Mouse (Mus musculus): Measurements from ENCODE around the gene Rita1. TPM values are rescaled to one million over a fixed set of nuclear protein-coding genes. Genes with fewer than 3 reads are reported as not detected.

The Rita1 gene
- polyA plus RNA-seq, 1 experiment from 2014 or later = 13.1 TPM

Other genes with a start within 250 kb of the Rita1 start
- gene Lhx5, start 180.9 kb downstream of the Rita1 start, polyA plus RNA-seq (2014; fragmentation: Nextera tagmentation; extraction: Ambion mirVana) = 0.05 TPM in 1 of 2 replicates, not detected in the other
- gene Sdsl, start 139.8 kb downstream of the Rita1 start, polyA plus RNA-seq (2014; fragmentation: Nextera tagmentation; extraction: Ambion mirVana) = 2.3 and 2.5 TPM in 2 replicates
- not detected in 2 replicates for gene Sds, start 136.1 kb downstream of the Rita1 start, polyA plus RNA-seq (2014; fragmentation: Nextera tagmentation; extraction: Ambion mirVana)
- 32.8 and 35.1 TPM in 2 replicates for gene Plbd2, start 109.0 kb downstream of the Rita1 start, polyA plus RNA-seq (2014; fragmentation: Nextera tagmentation; extraction: Ambion mirVana)
- 5.1 and 5.5 TPM in 2 replicates for gene Slc8b1, start 101.4 kb downstream of the Rita1 start, polyA plus RNA-seq (2014; fragmentation: Nextera tagmentation; extraction: Ambion mirVana)
- gene Tpcn1, start 23.9 kb downstream of the Rita1 start, polyA plus RNA-seq (2014; fragmentation: Nextera tagmentation; extraction: Ambion mirVana) = 27.4 and 29.7 TPM in 2 replicates
- gene Iqcd, start 23.6 kb downstream of the Rita1 start, polyA plus RNA-seq (2014; fragmentation: Nextera tagmentation; extraction: Ambion mirVana) = 1.3 and 1.5 TPM in 2 replicates
- 46.7 and 47.0 TPM in 2 replicates for gene Ddx54, start 150 bp upstream of the Rita1 start, polyA plus RNA-seq (2014; fragmentation: Nextera tagmentation; extraction: Ambion mirVana)
- gene Cfap73, start 21.6 kb upstream of the Rita1 start, polyA plus RNA-seq (2014; fragmentation: Nextera tagmentation; extraction: Ambion mirVana) = not detected in 2 replicates
- 0.25 and 0.32 TPM in 2 replicates for gene Rasal1, start 36.2 kb upstream of the Rita1 start, polyA plus RNA-seq (2014; fragmentation: Nextera tagmentation; extraction: Ambion mirVana)
- 0.23 and 1.1 TPM in 2 replicates for gene Dtx1, start 99.3 kb upstream of the Rita1 start, polyA plus RNA-seq (2014; fragmentation: Nextera tagmentation; extraction: Ambion mirVana)
- gene Oas2, start 137.3 kb upstream of the Rita1 start, polyA plus RNA-seq (2014; fragmentation: Nextera tagmentation; extraction: Ambion mirVana) = 0.23 and 0.29 TPM in 2 replicates
- gene Oas3, start 165.1 kb upstream of the Rita1 start, polyA plus RNA-seq (2014; fragmentation: Nextera tagmentation; extraction: Ambion mirVana) = 0.04 and 0.08 TPM in 2 replicates
- gene Oas1e, start 182.9 kb upstream of the Rita1 start, polyA plus RNA-seq (2014; fragmentation: Nextera tagmentation; extraction: Ambion mirVana) = not detected in 2 replicates
- 0.19 TPM in 1 of 2 replicates, not detected in the other for gene Oas1c, start 199.9 kb upstream of the Rita1 start, polyA plus RNA-seq (2014; fragmentation: Nextera tagmentation; extraction: Ambion mirVana)
- gene Oas1f, start 234.8 kb upstream of the Rita1 start, polyA plus RNA-seq (2014; fragmentation: Nextera tagmentation; extraction: Ambion mirVana) = not detected in 2 replicates
- gene Oas1h, start 248.8 kb upstream of the Rita1 start, polyA plus RNA-seq (2014; fragmentation: Nextera tagmentation; extraction: Ambion mirVana) = not detected in 2 replicates